Mouse (Mus musculus) limb, embryonic 12.5 days (tissue): ENCODE measurements around the gene Adh4. TPM values are rescaled to one million over a fixed set of nuclear protein-coding genes. Genes with fewer than 3 reads are reported as not detected.

Source experiments
- ATAC-seq: fragments of 200-750 bp; cut with Nextera tagmentation; 2 replicates; pipeline ENCODE4 v1.8.0; 2017; ENCODE audit warnings: low read depth, moderate TSS enrichment; ENCODE audit not compliant: insufficient number of reproducible peaks, insufficient read depth, low FRiP score, low TSS enrichment
- H3K27ac ChIP-seq: fragments of 300-500 bp; sonication (generic); 2 replicates; pipeline ENCODE4 v1.5.1; 2016; ENCODE audit warnings: mild to moderate bottlenecking, moderate library complexity
- H3K27me3 ChIP-seq: fragments of 300-500 bp; sonication (generic); 2 replicates; pipeline ENCODE4 v1.6.1; 2016; ENCODE audit warnings: mild to moderate bottlenecking, moderate library complexity
- H3K36me3 ChIP-seq: fragments of 300-500 bp; sonication (generic); 2 replicates; pipeline ENCODE4 v1.6.1; 2016; ENCODE audit warnings: mild to moderate bottlenecking, moderate library complexity
- H3K4me1 ChIP-seq: fragments of 300-500 bp; sonication (generic); replicated peaks from 2 replicates; pipeline ENCODE4 v1.6.1; 2016
- H3K4me2 ChIP-seq: fragments of 300-500 bp; sonication (generic); 2 replicates; pipeline ENCODE4 v1.6.1; 2016; ENCODE audit warnings: mild to moderate bottlenecking, moderate library complexity
- H3K4me3 ChIP-seq: fragments of 300-500 bp; sonication (generic); replicated peaks from 2 replicates; pipeline ENCODE4 v1.5.1; 2016; ENCODE audit warnings: mild to moderate bottlenecking
- H3K9ac ChIP-seq: fragments of 300-500 bp; sonication (generic); replicated peaks from 2 replicates; pipeline ENCODE4 v1.6.1; 2016; ENCODE audit warnings: mild to moderate bottlenecking, moderate library complexity
- H3K9me3 ChIP-seq: fragments of 300-500 bp; sonication (generic); 2 replicates; pipeline ENCODE4 v1.6.1; 2016; ENCODE audit warnings: mild to moderate bottlenecking, moderate library complexity
- WGBS: fragments of 180-500 bp; shearing (Covaris S2); methylation state at CpG from one replicate; pipeline ENCODE4 v1.1.7; 2016; 5-methylcytosine and 5-hydroxymethylcytosine counted together
- polyA plus RNA-seq: library from polyadenylated mRNA; unstranded; fragments of >200 nt; fragmentation: Nextera tagmentation; extraction: Ambion mirVana; gene quantifications from 2 replicates; pipeline ENCODE4 v1.2.1, GENCODE M21; 2016

The Adh4 gene
- polyA plus RNA-seq, 1 experiment from 2014 or later: not detected

DNA sequence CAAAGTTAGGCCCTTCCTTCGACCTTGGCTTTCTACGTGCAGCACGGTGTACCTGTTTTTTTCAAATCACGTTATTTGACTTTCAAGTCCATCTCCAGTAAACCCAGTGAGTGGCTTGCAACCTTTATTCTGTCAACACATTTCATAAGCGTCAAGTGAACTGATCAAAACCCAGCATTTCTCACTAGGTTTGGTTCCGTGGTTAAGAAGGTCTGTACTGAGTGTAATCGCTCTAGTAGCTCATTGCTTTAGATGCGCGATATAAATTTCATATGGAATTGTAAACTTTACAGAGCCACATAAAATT, 28.2 kb downstream of the Adh4 start:
- Histone ChIP-seq H3K4me2 (peak overlapping the region; percentile 75), H3K27ac (peak overlapping the region; percentile 91), H3K27me3 (no peaks in the 10 kb centered on the region), H3K9ac (peak overlapping the region; percentile 90), H3K9me3 (no peaks in the 10 kb centered on the region), H3K36me3 (peaks cover 37% of the 10 kb centered on the region), H3K4me3 (peak overlapping the region; percentile 78), H3K4me1 (peaks cover 12% of the 10 kb centered on the region)
- ATAC-seq: no peak
- 5% methylated on average over 9 of the region's 9 CpGs for WGBS

DNA sequence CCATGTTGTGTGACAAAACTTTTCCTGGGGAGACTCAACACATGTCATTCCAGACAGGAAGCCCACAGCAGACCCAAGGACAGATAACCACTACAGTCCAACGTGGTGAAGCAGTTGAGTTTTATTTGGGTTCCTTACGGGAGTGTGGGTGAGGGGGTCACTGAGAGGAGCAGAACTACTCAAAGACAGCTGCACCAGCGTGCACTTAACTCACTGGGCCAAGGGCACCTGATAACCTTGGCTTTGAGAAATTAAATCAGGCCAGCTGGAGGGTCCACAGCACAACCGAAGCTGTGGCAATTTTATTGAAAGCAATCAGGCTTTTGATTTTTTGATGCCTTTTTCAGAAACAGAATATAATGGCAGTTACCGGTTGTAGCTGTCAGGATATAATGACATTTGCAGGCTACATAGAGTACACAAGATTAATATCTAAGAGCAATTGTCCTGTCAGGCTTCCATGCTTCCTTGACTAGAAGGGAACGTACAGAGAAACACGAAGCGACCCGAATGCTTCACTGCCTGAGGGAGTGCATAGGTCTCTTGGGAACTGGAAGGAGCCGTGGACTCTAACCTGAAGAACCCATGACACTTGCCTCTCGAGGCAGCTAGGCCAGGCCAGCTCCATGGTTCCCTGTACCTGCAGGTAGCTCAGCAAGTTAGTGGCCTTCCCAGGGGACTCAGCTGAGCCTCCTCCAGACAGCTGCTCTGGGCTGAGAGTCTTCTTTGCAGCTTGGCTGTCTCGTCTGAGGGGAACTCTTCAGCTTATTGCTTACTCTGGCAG, 33.0 kb downstream of the Adh4 start:
- peaks cover 21% of the 10 kb centered on the region for H3K4me1 ChIP-seq
- no peak for ATAC-seq
- H3K27ac ChIP-seq: no peak overlapping the region
- H3K9ac ChIP-seq: no peak overlapping the region
- H3K4me3 ChIP-seq: no peak overlapping the region
- peaks cover 81% of the 10 kb centered on the region for H3K36me3 ChIP-seq
- 71% methylated on average over 12 of the region's 12 CpGs for WGBS
- H3K27me3 ChIP-seq: no peaks in the 10 kb centered on the region
- H3K9me3 ChIP-seq: no peaks in the 10 kb centered on the region
- no peak overlapping the region for H3K4me2 ChIP-seq

DNA sequence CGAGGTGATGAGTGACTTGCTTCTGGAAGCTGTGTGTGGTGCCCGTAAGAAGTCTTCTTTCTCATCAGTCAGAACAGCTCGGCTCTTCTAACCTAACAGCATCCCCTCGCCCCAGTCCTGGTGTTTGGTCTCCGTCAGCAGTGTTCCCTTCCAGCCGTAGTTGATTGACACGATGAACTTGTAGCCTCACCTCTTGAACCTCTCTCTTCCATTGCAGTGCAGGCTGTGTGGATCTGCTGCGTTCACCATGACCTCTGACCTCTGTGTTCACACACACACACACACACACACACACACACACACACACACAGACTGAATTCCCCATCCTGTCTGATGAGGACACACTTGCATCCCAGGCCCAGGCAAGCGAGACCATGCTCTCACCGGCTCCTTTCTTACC, 36.9 kb downstream of the Adh4 start:
- 89% methylated on average over 10 of the region's 10 CpGs for WGBS

DNA sequence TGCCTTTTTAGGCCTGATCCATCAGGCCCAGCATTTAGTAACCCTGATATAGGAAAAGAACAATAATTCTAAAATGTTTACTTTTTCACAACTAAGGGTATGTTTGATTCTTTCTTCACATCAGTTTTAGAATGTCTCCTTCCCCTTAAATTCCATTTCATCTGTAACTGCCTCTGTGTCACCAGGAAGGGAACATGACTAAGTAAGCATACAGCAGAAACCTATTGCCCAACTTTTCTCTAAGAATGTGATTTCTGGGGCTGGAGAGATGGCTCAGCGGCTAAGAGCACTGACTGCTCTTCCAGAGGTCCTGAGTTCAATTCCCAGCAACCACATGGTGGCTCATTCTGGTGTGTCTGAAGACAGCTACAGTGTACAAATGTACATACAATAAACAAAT, 39.0 kb downstream of the Adh4 start:
- H3K9ac ChIP-seq: no peak overlapping the region
- H3K9me3 ChIP-seq: no peaks in the 10 kb centered on the region
- peaks cover 11% of the 10 kb centered on the region for H3K4me1 ChIP-seq
- H3K4me3 ChIP-seq: no peak overlapping the region
- H3K36me3 ChIP-seq: peaks cover 94% of the 10 kb centered on the region
- H3K27me3 ChIP-seq: no peaks in the 10 kb centered on the region
- WGBS: 93% methylated on average over 1 of the region's 1 CpGs
- no peak overlapping the region for H3K4me2 ChIP-seq
- no peak for ATAC-seq
- H3K27ac ChIP-seq: no peak overlapping the region

More for the DNA sequence above, 36.9 kb downstream of the Adh4 start:
- Histone ChIP-seq H3K4me1 (peaks cover 12% of the 10 kb centered on the region), H3K27me3 (no peaks in the 10 kb centered on the region), H3K9me3 (no peaks in the 10 kb centered on the region), H3K9ac (no peak overlapping the region), H3K36me3 (peaks cover 93% of the 10 kb centered on the region), H3K4me3 (no peak overlapping the region), H3K27ac (no peak overlapping the region), H3K4me2 (no peak overlapping the region)
- ATAC-seq: no peak

DNA sequence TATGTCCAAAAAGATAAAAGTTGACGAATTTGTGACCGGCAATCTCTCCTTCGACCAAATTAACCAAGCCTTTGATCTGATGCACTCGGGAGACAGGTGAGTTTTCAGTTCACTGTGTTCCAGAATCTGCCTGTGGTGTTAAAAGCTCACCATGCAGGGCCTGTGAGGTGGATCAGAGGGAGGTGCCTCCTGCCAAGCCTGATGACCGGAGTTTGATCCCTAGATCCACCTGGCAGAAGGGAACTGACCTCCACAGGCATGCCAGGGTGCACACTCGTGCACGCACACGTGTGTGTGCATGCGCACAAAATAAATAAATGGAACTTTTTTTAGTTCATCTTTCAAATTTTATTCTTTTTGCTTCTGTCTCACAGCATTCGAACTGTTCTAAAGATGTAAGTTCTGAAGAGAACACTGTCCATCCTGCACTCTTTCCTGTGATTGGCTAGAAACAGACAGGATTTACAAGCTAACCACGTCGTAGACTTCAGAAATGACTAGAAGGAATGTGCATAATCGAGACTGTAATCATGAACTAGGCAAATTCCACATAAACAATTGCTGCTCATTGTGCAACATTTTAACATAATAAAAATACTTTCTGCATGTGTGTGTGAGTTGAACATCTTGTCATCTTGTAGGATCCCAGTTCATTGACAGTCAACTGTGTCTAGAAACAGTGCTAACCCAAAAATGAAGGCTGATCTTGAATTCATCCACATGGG, 39.6 kb downstream of the Adh4 start:
- Histone ChIP-seq H3K9me3 (no peaks in the 10 kb centered on the region), H3K27me3 (no peaks in the 10 kb centered on the region), H3K4me1 (peaks cover 6% of the 10 kb centered on the region; the same call in 1 of the 2 replicates), H3K4me2 (no peak overlapping the region), H3K27ac (no peak overlapping the region), H3K36me3 (peaks cover 95% of the 10 kb centered on the region), H3K4me3 (no peak overlapping the region), H3K9ac (no peak overlapping the region)
- ATAC-seq: no peak
- 90% methylated on average over 13 of the region's 13 CpGs for WGBS

DNA sequence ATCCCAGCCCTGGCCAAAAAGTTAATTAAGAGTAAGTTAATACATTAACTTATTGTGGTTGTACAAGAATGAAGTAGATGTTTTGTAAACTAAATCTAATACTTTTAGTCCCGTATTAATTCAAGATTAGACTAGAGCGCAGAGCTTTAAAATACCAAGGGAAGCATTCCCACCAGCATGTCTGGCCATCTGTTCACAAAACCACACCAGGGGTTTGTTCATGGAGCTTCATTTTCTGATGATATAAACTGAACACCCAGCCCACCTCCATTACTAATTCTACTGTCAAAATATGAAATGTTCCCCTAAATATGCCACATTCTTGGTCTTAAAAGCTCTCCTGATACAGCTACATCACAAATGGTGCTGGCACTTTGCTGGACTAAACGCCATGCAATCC, 43.2 kb downstream of the Adh4 start:
- Histone ChIP-seq H3K36me3 (peaks cover 94% of the 10 kb centered on the region), H3K27me3 (no peaks in the 10 kb centered on the region), H3K4me1 (no peaks in the 10 kb centered on the region), H3K4me3 (no peak overlapping the region), H3K9ac (no peak overlapping the region), H3K4me2 (no peak overlapping the region), H3K27ac (no peak overlapping the region), H3K9me3 (no peaks in the 10 kb centered on the region)
- 92% methylated on average over 3 of the region's 3 CpGs for WGBS
- no peak for ATAC-seq

DNA sequence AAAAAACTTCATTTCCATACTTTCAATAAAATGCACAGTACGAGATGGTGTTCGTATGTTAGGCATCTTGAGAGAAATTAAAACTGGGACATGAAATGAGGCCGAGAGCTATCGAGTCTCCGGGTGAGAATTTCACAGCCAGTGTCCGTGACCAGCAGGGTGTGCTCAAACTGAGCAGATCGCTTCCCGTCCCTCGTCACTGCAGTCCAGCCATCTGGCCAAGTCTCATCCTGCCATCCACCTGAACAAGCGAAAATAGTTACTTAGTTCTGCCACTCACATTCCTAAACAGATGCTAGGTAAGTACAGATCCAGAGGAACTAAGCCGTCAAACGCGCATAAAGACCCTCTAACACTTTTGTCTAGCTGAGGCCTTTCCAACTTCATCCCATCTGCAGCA, 45.0 kb downstream of the Adh4 start:
- Histone ChIP-seq H3K4me1 (no peaks in the 10 kb centered on the region), H3K27ac (no peak overlapping the region), H3K27me3 (no peaks in the 10 kb centered on the region), H3K9ac (no peak overlapping the region), H3K36me3 (peaks cover 91% of the 10 kb centered on the region), H3K9me3 (no peaks in the 10 kb centered on the region), H3K4me3 (no peak overlapping the region), H3K4me2 (no peak overlapping the region)
- WGBS: 85% methylated on average over 13 of the region's 13 CpGs
- ATAC-seq: no peak

DNA sequence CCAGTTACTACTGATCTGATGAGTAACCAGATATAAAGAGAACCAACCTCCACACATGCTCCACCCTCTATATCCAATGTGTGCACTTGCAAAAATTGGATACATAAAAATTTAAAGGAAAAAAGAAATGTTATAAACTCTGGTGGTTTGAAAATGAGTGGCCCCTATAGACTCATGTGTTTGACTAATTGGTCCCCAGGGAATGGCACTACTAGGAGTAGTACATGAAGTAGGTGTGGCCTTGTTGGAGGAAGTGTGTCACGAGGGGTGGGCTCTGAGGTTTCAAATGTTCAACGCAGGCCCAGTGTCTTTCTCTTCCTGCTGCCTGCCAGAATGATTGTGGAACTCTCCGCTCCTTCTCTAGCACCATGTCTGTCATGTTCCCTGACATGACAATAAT, 46.6 kb downstream of the Adh4 start:
- ATAC-seq: no peak
- H3K9ac ChIP-seq: no peak overlapping the region

DNA sequence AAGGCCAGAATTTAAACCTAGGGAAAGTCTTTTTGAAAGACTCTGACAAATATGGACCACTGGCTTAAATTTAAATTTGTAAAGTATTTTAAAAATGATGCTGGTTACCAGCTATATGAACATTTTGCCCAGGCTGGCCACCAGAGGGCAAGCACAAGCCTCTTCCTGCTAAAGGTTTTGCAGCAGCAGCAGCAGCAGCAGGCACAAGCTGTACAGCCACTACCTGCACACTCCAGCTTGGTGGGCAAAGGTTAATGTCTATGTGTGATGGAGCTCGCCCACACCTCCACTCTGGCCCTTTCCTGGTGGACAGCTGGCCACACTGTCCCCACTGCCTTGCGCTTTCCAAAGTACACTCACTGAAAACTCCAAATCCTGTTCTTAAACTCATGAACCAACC, 47.9 kb downstream of the Adh4 start:
- Histone ChIP-seq H3K36me3 (peaks cover 88% of the 10 kb centered on the region), H3K27me3 (no peaks in the 10 kb centered on the region), H3K9me3 (no peaks in the 10 kb centered on the region), H3K4me3 (no peak overlapping the region), H3K27ac (no peak overlapping the region), H3K9ac (no peak overlapping the region), H3K4me1 (no peaks in the 10 kb centered on the region), H3K4me2 (no peak overlapping the region)
- ATAC-seq: 0 out of 2 replicates have a peak, but pooled peaks have one; percentile 26
- WGBS: 70% methylated on average over 2 of the region's 2 CpGs

More for the DNA sequence above, 46.6 kb downstream of the Adh4 start:
- Histone ChIP-seq H3K4me2 (no peak overlapping the region), H3K4me1 (no peaks in the 10 kb centered on the region), H3K27ac (no peak overlapping the region), H3K9me3 (no peaks in the 10 kb centered on the region), H3K27me3 (no peaks in the 10 kb centered on the region), H3K36me3 (peaks cover 90% of the 10 kb centered on the region), H3K4me3 (no peak overlapping the region)
- WGBS: 92% methylated on average over 3 of the region's 3 CpGs

DNA sequence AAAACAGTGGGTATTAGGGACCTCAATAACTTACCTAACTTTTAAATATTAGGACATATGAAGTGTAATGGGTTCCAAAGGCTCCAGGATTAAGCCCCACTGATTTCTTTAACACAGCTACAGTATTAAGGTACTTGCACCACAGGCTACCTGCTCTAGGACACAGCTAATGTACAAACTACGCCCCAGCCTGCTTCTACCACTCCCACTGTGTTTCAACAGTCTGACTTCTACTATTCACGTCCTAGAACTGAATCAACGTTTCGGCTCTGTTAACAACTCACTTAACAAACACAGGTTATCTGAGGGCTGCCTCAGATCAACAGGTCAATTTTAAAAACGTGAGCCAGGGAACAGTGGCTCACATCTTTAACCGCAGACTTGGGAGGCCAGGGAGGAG, 48.5 kb downstream of the Adh4 start:
- Histone ChIP-seq H3K4me2 (no peak overlapping the region), H3K4me1 (no peaks in the 10 kb centered on the region), H3K9ac (no peak overlapping the region), H3K27ac (no peak overlapping the region), H3K4me3 (no peak overlapping the region), H3K27me3 (no peaks in the 10 kb centered on the region), H3K36me3 (peaks cover 88% of the 10 kb centered on the region), H3K9me3 (no peaks in the 10 kb centered on the region)
- ATAC-seq: no peak
- WGBS: 92% methylated on average over 6 of the region's 6 CpGs

DNA sequence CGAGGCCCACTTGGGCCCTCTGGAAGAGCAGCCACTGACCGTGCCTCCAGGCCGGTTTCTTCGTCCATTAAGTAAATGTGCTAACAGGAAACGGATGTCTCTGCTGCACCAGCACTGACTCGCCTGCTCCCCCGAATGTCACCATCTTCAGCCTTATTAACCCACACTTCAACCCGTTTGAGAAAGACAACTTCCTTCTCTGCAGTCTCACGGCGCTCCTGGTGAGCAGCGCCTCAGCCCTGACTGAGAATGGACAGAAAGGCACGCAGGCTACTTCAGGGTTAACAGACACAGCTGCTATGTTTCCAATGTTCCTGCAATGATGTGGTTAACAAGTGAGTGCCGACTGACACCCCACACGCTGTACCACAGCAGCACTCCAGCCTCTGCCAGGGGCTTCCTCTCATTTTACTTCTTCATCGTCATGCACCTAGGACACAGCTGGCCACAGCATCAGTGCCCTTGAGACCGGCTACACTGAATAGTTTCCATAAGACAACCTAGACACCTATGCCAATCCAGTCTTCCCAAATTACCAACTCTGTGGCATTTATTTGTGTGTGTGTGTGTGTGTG, 49.4 kb downstream of the Adh4 start:
- 71% methylated on average over 16 of the region's 16 CpGs for WGBS
- Histone ChIP-seq H3K4me3 (no peak overlapping the region), H3K9ac (no peak overlapping the region), H3K36me3 (peaks cover 89% of the 10 kb centered on the region), H3K4me2 (no peak overlapping the region), H3K4me1 (no peaks in the 10 kb centered on the region), H3K27me3 (no peaks in the 10 kb centered on the region), H3K27ac (0 out of 2 replicates have a peak overlapping the region, but pooled peaks have one; percentile 18), H3K9me3 (no peaks in the 10 kb centered on the region)
- no peak for ATAC-seq
